Mouse (Mus musculus): ENCODE results near the gene Gm438. TPM values are rescaled to one million over a fixed set of nuclear protein-coding genes. Genes with fewer than 3 reads are reported as not detected.
"Not testable (repeated sequence)": the region's sequence is repeated elsewhere in the genome, so short reads cannot be mapped to it uniquely, and the experiment has no call there.

Gene Gm438
- not detected in 2 replicates for polyA plus RNA-seq (2015; fragmentation: Nextera tagmentation; extraction: Ambion mirVana)

GRCm38 (mm10) chr4:144786483-144786882 lies at the start of gene Gm438:
Gm438 (minus strand) TSS chr4:144786583.
- no peak within 1 kb of the TSS for H3K4me2 ChIP-seq (ENCODE audit: low read length)
- ATAC-seq: no peak
- H3K27ac ChIP-seq (ENCODE audit: low read length): no peak within 1 kb of the TSS
- H3K9me3 ChIP-seq (ENCODE audit: control insufficient read depth, low read length): no peaks in the 10 kb centered on the region
- no peaks in the 10 kb centered on the region for H3K4me1 ChIP-seq (replicated peaks; ENCODE audit: control insufficient read depth, insufficient read depth, low read length)
- H3K4me3 ChIP-seq (replicated peaks; ENCODE audit: low read length): no peak within 1 kb of the TSS
- H3K9ac ChIP-seq (replicated peaks; ENCODE audit: low read depth, low read length): no peak within 1 kb of the TSS
- no peaks in the 10 kb centered on the region for H3K36me3 ChIP-seq (ENCODE audit: control insufficient read depth, insufficient read depth)
- H3K27me3 ChIP-seq (replicated peaks; ENCODE audit: control insufficient read depth, insufficient read depth, low read length): no peaks in the 10 kb centered on the region

DNA sequence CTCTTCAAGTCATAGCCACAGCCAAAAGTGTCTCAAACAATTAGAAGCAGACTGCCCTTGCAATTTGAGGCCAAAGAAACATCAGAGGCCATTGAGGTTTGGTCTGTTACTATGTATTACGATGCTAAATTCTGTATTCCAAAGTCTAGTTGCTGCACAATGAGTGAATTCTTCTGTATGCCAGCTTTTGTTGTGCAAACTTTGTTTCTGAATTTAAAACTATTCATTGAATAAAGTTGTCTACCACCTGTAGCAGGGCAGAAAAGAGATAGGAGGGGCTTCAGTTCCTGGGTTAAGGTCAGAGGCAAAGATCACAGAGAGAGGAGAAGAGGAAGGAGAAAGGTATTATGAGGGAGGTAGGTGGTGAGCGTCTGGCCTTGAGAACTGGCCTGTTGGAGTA lies 38.3 kb upstream of the Gm438 start:
- Histone ChIP-seq H3K9me3 (ENCODE audit: control insufficient read depth, low read length) (no peaks in the 10 kb centered on the region; the same call in none of the 2 replicates), H3K27ac (ENCODE audit: low read length) (no peak overlapping the region), H3K9ac (replicated peaks; ENCODE audit: low read depth, low read length) (no peak overlapping the region), H3K4me2 (ENCODE audit: low read length) (no peak overlapping the region), H3K4me3 (replicated peaks; ENCODE audit: low read length) (no peak overlapping the region), H3K36me3 (ENCODE audit: control insufficient read depth, insufficient read depth) (no peaks in the 10 kb centered on the region), H3K4me1 (replicated peaks; ENCODE audit: control insufficient read depth, insufficient read depth, low read length) (no peaks in the 10 kb centered on the region), H3K27me3 (replicated peaks; ENCODE audit: control insufficient read depth, insufficient read depth, low read length) (no peaks in the 10 kb centered on the region)
- WGBS: 77% methylated on average over 2 of the region's 2 CpGs
- no peak for ATAC-seq

- H3K9ac ChIP-seq (replicated peaks; ENCODE audit: low read depth, low read length): no peak overlapping the region
- H3K9me3 ChIP-seq (ENCODE audit: control insufficient read depth, low read length): no peaks in the 10 kb centered on the region; the same call in none of the 2 replicates
- no peak overlapping the region for H3K4me2 ChIP-seq (ENCODE audit: low read length)
- no peaks in the 10 kb centered on the region for H3K27me3 ChIP-seq (replicated peaks; ENCODE audit: control insufficient read depth, insufficient read depth, low read length)
- no peak for ATAC-seq
- H3K4me3 ChIP-seq (replicated peaks; ENCODE audit: low read length): no peak overlapping the region
- no peaks in the 10 kb centered on the region for H3K36me3 ChIP-seq (ENCODE audit: control insufficient read depth, insufficient read depth)
- H3K4me1 ChIP-seq (replicated peaks; ENCODE audit: control insufficient read depth, insufficient read depth, low read length): no peaks in the 10 kb centered on the region
- H3K27ac ChIP-seq (ENCODE audit: low read length): no peak overlapping the region
- WGBS: 94% methylated on average over 2 of the region's 2 CpGs
Measured at GRCm38 (mm10) chr4:144823996-144824395, 37.6 kb upstream of the Gm438 start.

DNA sequence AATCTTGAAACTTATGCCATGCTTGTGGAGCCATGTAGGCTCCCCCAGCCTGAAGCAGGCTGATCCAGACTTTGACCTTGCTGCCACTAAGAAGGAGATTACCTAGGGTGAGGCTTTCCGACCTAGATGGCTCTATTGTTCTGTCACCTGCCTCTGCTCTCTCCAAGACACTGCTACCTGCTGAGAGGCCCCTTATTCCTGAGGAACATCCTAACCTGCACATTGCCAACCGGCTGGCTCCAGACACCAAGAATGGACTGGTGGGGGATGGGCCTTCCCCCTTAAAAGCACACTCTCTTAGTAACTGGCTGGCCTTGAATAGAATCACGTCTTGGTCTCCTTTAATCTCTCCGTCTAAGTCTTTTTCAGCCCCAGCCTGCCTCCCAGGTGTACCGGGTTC lies 20.8 kb upstream of the Gm438 start:
- not testable (repeated sequence) for H3K9ac ChIP-seq (replicated peaks; ENCODE audit: low read depth, low read length); H3K36me3 ChIP-seq (ENCODE audit: control insufficient read depth, insufficient read depth); H3K4me2 ChIP-seq (ENCODE audit: low read length); ATAC-seq; H3K27ac ChIP-seq (ENCODE audit: low read length); H3K4me3 ChIP-seq (replicated peaks; ENCODE audit: low read length); H3K4me1 ChIP-seq (replicated peaks; ENCODE audit: control insufficient read depth, insufficient read depth, low read length); H3K27me3 ChIP-seq (replicated peaks; ENCODE audit: control insufficient read depth, insufficient read depth, low read length); H3K9me3 ChIP-seq (ENCODE audit: control insufficient read depth, low read length)
- 43% methylated on average over 5 of the region's 5 CpGs for WGBS

GRCm38 (mm10) chr4:144803633-144804032 lies 17.2 kb upstream of the Gm438 start:
- H3K9ac ChIP-seq (replicated peaks; ENCODE audit: low read depth, low read length): no peak overlapping the region
- no peaks in the 10 kb centered on the region for H3K9me3 ChIP-seq (ENCODE audit: control insufficient read depth, low read length)
- 85% methylated on average over 3 of the region's 3 CpGs for WGBS
- ATAC-seq: no peak
- H3K4me3 ChIP-seq (replicated peaks; ENCODE audit: low read length): no peak overlapping the region
- H3K27ac ChIP-seq (ENCODE audit: low read length): no peak overlapping the region
- no peaks in the 10 kb centered on the region for H3K36me3 ChIP-seq (ENCODE audit: control insufficient read depth, insufficient read depth)
- H3K27me3 ChIP-seq (replicated peaks; ENCODE audit: control insufficient read depth, insufficient read depth, low read length): no peaks in the 10 kb centered on the region
- no peaks in the 10 kb centered on the region for H3K4me1 ChIP-seq (replicated peaks; ENCODE audit: control insufficient read depth, insufficient read depth, low read length)
- no peak overlapping the region for H3K4me2 ChIP-seq (ENCODE audit: low read length)

- H3K4me3 ChIP-seq (replicated peaks; ENCODE audit: low read length): no peak overlapping the region
- no peak for ATAC-seq
- 87% methylated on average over 1 of the region's 1 CpGs for WGBS
- no peaks in the 10 kb centered on the region for H3K27me3 ChIP-seq (replicated peaks; ENCODE audit: control insufficient read depth, insufficient read depth, low read length)
- H3K4me2 ChIP-seq (ENCODE audit: low read length): no peak overlapping the region
- no peaks in the 10 kb centered on the region for H3K36me3 ChIP-seq (ENCODE audit: control insufficient read depth, insufficient read depth)
- H3K9me3 ChIP-seq (ENCODE audit: control insufficient read depth, low read length): peaks cover 2% of the 10 kb centered on the region; the same call in 1 of the 2 replicates
- no peak overlapping the region for H3K27ac ChIP-seq (ENCODE audit: low read length)
- no peaks in the 10 kb centered on the region for H3K4me1 ChIP-seq (replicated peaks; ENCODE audit: control insufficient read depth, insufficient read depth, low read length)
- H3K9ac ChIP-seq (replicated peaks; ENCODE audit: low read depth, low read length): no peak overlapping the region
Measured at GRCm38 (mm10) chr4:144790141-144790540, 3.8 kb upstream of the Gm438 start.

DNA sequence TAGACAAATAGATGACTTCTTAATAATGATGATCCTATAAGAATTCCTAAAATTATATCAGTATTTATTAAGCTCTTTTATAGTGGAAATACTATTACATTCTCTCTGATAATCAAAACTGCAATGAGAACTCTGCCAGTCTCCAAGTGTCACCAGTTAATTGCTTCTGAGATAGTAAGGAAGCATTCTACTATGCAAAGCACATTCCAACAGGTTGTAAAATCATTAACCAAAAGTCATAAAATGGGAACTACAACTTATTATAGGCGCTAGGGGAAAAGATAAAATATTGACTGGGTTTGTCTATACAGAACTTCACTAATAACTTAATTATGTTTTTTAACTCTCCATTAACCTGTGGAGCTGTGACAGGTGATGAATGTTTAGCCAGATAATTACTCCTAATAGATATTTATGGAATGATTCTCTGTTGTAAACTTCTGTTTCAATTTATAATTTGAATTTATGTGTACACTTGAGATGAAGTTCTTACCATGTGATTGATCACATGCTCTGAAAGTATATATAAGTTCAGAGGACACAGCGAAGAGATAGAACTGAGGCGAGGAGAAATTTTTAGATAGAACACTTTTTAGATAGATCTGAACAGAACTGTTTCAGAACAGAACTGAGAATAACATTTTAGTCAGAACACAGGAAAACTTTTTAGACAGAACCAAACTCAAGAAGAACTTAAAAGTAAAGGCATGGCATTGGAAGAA lies 3.7 kb downstream of the Gm438 start:
- H3K4me3 ChIP-seq (replicated peaks; ENCODE audit: low read length): no peak overlapping the region
- no peaks in the 10 kb centered on the region for H3K27me3 ChIP-seq (replicated peaks; ENCODE audit: control insufficient read depth, insufficient read depth, low read length)
- no peaks in the 10 kb centered on the region for H3K36me3 ChIP-seq (ENCODE audit: control insufficient read depth, insufficient read depth)
- H3K27ac ChIP-seq (ENCODE audit: low read length): no peak overlapping the region
- 86% methylated on average over 3 of the region's 3 CpGs for WGBS
- no peaks in the 10 kb centered on the region; the same call in 1 of the 2 replicates for H3K9me3 ChIP-seq (ENCODE audit: control insufficient read depth, low read length)
- no peak overlapping the region for H3K9ac ChIP-seq (replicated peaks; ENCODE audit: low read depth, low read length)
- H3K4me2 ChIP-seq (ENCODE audit: low read length): no peak overlapping the region
- no peak for ATAC-seq
- H3K4me1 ChIP-seq (replicated peaks; ENCODE audit: control insufficient read depth, insufficient read depth, low read length): no peaks in the 10 kb centered on the region

DNA sequence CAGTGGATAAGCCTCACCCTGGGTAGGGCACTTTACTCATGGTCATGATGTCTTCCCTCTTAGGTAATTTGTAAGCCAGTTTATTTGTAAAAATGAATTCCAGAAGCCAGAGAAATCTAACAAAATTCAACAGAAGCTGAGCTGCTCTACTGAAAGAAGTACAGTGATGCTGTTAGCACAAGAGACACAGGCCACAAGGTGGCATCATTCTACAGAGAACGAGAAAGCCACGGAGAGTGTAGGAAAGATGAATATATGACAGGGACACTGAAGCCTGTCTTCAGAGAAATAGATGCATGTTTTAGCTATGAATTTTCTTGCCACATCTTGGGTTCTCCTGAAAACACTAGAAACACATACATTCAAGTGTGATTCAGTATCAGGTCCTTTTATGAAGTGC lies 20.7 kb downstream of the Gm438 start:
- no peak for ATAC-seq
- no peak overlapping the region for H3K4me3 ChIP-seq (replicated peaks; ENCODE audit: low read length)
- H3K27me3 ChIP-seq (replicated peaks; ENCODE audit: control insufficient read depth, insufficient read depth, low read length): no peaks in the 10 kb centered on the region
- no peaks in the 10 kb centered on the region for H3K9me3 ChIP-seq (ENCODE audit: control insufficient read depth, low read length)
- H3K4me2 ChIP-seq (ENCODE audit: low read length): no peak overlapping the region
- no peak overlapping the region for H3K9ac ChIP-seq (replicated peaks; ENCODE audit: low read depth, low read length)
- WGBS: 31% methylated on average over 2 of the region's 2 CpGs
- no peaks in the 10 kb centered on the region for H3K36me3 ChIP-seq (ENCODE audit: control insufficient read depth, insufficient read depth)
- H3K27ac ChIP-seq (ENCODE audit: low read length): no peak overlapping the region
- no peaks in the 10 kb centered on the region for H3K4me1 ChIP-seq (replicated peaks; ENCODE audit: control insufficient read depth, insufficient read depth, low read length)

- H3K27ac ChIP-seq (ENCODE audit: low read length): no peak overlapping the region
- no peaks in the 10 kb centered on the region for H3K9me3 ChIP-seq (ENCODE audit: control insufficient read depth, low read length)
- ATAC-seq: no peak
- H3K9ac ChIP-seq (replicated peaks; ENCODE audit: low read depth, low read length): no peak overlapping the region
- H3K4me2 ChIP-seq (ENCODE audit: low read length): no peak overlapping the region
- H3K4me1 ChIP-seq (replicated peaks; ENCODE audit: control insufficient read depth, insufficient read depth, low read length): no peaks in the 10 kb centered on the region
- 56% methylated on average over 1 of the region's 1 CpGs for WGBS
- no peak overlapping the region for H3K4me3 ChIP-seq (replicated peaks; ENCODE audit: low read length)
- H3K36me3 ChIP-seq (ENCODE audit: control insufficient read depth, insufficient read depth): no peaks in the 10 kb centered on the region
- no peaks in the 10 kb centered on the region for H3K27me3 ChIP-seq (replicated peaks; ENCODE audit: control insufficient read depth, insufficient read depth, low read length)
Measured at GRCm38 (mm10) chr4:144749139-144749538, 37.2 kb downstream of the Gm438 start.
